Mouse (Mus musculus) cortical plate, adult 2 months (tissue): ENCODE measurements around the gene Hist1h3d. TPM values are rescaled to one million over a fixed set of nuclear protein-coding genes. Genes with fewer than 3 reads are reported as not detected.
A peak's percentile ranks its signal among the peaks of the same experiment; 100 is the strongest.
"Not testable (repeated sequence)": the region's sequence is repeated elsewhere in the genome, so short reads cannot be mapped to it uniquely, and the experiment has no call there.

Experiments used
- H3K27ac ChIP-seq: fragments of 200-500 bp; 2 replicates; pipeline ENCODE4 v1.5.1; 2012; ENCODE audit warnings: low read length, control low read depth, inconsistent platforms; ENCODE audit not compliant: insufficient read depth
- H3K4me1 ChIP-seq: fragments of 200-500 bp; 2 replicates; pipeline ENCODE4 v1.6.1; 2011; ENCODE audit warnings: low read length; ENCODE audit not compliant: control insufficient read depth, insufficient read depth
- H3K4me3 ChIP-seq: fragments of 200-500 bp; 2 replicates; pipeline ENCODE4 v1.5.1; 2011; ENCODE audit warnings: mild to moderate bottlenecking, low read length, control low read depth; ENCODE audit not compliant: insufficient read depth
- CTCF ChIP-seq: fragments of 200-500 bp; IDR thresholded peaks from 2 replicates; pipeline ENCODE4 v1.5.1; 2011; ENCODE audit warnings: mild to moderate bottlenecking, control low read depth, low read length; ENCODE audit not compliant: insufficient read depth; ENCODE audit errors: extremely low read depth
- POLR2A ChIP-seq: fragments of 200-500 bp; IDR thresholded peaks from 2 replicates; pipeline ENCODE4 v1.6.1; 2011; ENCODE audit warnings: mild to moderate bottlenecking, low read length, control low read depth; ENCODE audit not compliant: insufficient read depth; ENCODE audit errors: extremely low read depth
- polyA plus RNA-seq: library from polyadenylated mRNA; depleted of rRNA; stranded (reverse); fragments of >200 nt; gene quantifications from 2 replicates; pipeline ENCODE4 v1.2.3, GENCODE M21; 2012

The Hist1h3d gene
- polyA plus RNA-seq, 1 experiment, result 3.0 TPM

- Histone ChIP-seq H3K27ac (no peak overlapping the region), H3K4me1 (peaks cover 2% of the 10 kb centered on the region; the same call in 1 of the 2 replicates)
These were observed 3.1 kb upstream of the Hist1h3d start for GRCm38 (mm10) chr13:23572218-23573033.

GRCm38 (mm10) chr13:23573034-23573897 lies 2.3 kb upstream of the Hist1h3d start:
- not testable (repeated sequence) for H3K4me1 ChIP-seq, H3K27ac ChIP-seq
- peak overlapping the region; percentile 69; the same call in 1 of the 2 replicates for H3K4me3 ChIP-seq

More at GRCm38 (mm10) chr13:23572218-23573033, 3.1 kb upstream of the Hist1h3d start:
- peak overlapping the region; percentile 69; the same call in 1 of the 2 replicates for H3K4me3 ChIP-seq
- no peak for TF ChIP-seq POLR2A
- TF ChIP-seq CTCF, result no peak

- H3K27ac ChIP-seq, result peak within 1 kb of the TSS; percentile 95
- H3K4me1 ChIP-seq, result not testable (repeated sequence)
- H3K4me3 ChIP-seq, result peak within 1 kb of the TSS; percentile 32
These were observed 1.6 kb upstream of the Hist1h3d start, which contains the start of the genes Hist1h2bf and Hist1h2ad for GRCm38 (mm10) chr13:23573898-23574524. Gene Hist1h2bf (minus strand): TSS chr13:23574196. Gene Hist1h2ad (plus strand): TSS chr13:23574381.

- H3K4me1 ChIP-seq, H3K4me3 ChIP-seq: not testable (repeated sequence)
- peak overlapping the region; percentile 95 for H3K27ac ChIP-seq
These were observed 905 bp upstream of the Hist1h3d start for GRCm38 (mm10) chr13:23574546-23575170.

GRCm38 (mm10) chr13:23575864-23576313 lies 326 bp downstream of the Hist1h3d start:
- not testable (repeated sequence) for H3K27ac ChIP-seq, H3K4me1 ChIP-seq
- peak overlapping the region; percentile 58 for H3K4me3 ChIP-seq

- Histone ChIP-seq H3K27ac (no peak overlapping the region), H3K4me3 (peak overlapping the region; percentile 58; the same call in 1 of the 2 replicates), H3K4me1 (peaks cover 2% of the 10 kb centered on the region; the same call in 1 of the 2 replicates)
- TF ChIP-seq CTCF, result no peak
These were observed 853 bp downstream of the Hist1h3d start for GRCm38 (mm10) chr13:23576351-23576881.

GRCm38 (mm10) chr13:23576906-23577639 lies 1.5 kb downstream of the Hist1h3d start:
- H3K4me1 ChIP-seq, result peaks cover 2% of the 10 kb centered on the region; the same call in 1 of the 2 replicates
- H3K4me3 ChIP-seq, result no peak overlapping the region
- TF ChIP-seq CTCF (no peak), POLR2A (no peak)
- H3K27ac ChIP-seq, result no peak overlapping the region

GRCm38 (mm10) chr13:23577835-23578234 lies 2.3 kb downstream of the Hist1h3d start:
- Histone ChIP-seq H3K27ac (no peak overlapping the region), H3K4me1 (peaks cover 2% of the 10 kb centered on the region; the same call in 1 of the 2 replicates), H3K4me3 (no peak overlapping the region)
- no peak for TF ChIP-seq CTCF
